Mouse (Mus musculus): ENCODE results near the gene N4bp1. TPM values are rescaled to one million over a fixed set of nuclear protein-coding genes. Genes with fewer than 3 reads are reported as not detected.

N4bp1 gene
- polyA plus RNA-seq, 1 experiment from 2014 or later, result 13.0 TPM

DNA sequence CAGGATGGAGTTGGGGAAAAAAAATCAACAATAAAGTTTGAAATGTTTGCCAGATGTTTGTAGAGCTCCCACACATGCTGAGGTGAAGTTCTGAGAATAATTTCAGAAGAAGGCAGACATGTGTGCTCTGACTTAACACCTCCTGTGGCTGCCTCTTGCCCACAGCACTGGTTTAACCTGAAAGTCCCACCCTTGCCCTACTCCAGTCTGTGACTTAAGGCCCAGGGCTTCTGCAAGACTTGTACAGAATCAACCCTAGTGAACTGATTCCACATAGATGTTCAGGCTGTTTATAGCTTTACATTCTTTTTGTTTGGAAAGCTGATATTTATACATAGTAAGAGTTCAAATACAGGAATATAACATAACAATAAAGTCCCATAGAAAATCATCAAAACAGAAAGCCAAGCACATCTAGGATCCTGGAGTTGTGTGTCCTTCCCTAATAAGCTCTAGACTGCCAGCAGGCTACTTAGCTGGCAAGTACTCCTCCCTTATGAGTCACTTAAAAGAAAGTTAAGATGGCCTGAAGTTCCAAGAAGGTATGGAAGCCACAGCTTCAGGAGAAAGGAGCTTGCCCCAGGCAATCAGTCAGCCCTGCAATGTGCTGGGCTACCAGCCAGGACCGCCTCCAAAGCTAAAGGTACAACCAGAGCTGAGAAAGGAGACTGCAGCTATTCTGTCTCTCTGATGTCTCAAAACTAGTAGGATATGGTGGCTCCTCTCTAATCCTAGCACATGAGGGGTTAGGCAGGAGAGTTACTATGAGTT, 114.9 kb downstream of the N4bp1 start:
- Histone ChIP-seq H3K9ac (ENCODE audit: low read length) (no peak overlapping the region), H3K4me2 (ENCODE audit: low read depth, severe bottlenecking) (no peak overlapping the region), H3K4me1 (ENCODE audit: control insufficient read depth, insufficient read depth, low read length) (no peaks in the 10 kb centered on the region), H3K9me3 (ENCODE audit: control insufficient read depth, low read length) (no peaks in the 10 kb centered on the region), H3K36me3 (ENCODE audit: control insufficient read depth, insufficient read depth, low read length) (no peaks in the 10 kb centered on the region), H3K4me3 (ENCODE audit: low read depth, low read length) (no peak overlapping the region), H3K27me3 (ENCODE audit: control insufficient read depth, insufficient read depth, low read length) (no peaks in the 10 kb centered on the region), H3K27ac (replicated peaks; ENCODE audit: low read depth, low read length) (no peak overlapping the region)
- ATAC-seq (ENCODE audit: insufficient number of reproducible peaks, low FRiP score, low TSS enrichment, low read depth) (no peak), DNase-seq (ENCODE audit: low spot score) (no peak)
- WGBS, result 50% methylated on average over 1 of the region's 1 CpGs

DNA sequence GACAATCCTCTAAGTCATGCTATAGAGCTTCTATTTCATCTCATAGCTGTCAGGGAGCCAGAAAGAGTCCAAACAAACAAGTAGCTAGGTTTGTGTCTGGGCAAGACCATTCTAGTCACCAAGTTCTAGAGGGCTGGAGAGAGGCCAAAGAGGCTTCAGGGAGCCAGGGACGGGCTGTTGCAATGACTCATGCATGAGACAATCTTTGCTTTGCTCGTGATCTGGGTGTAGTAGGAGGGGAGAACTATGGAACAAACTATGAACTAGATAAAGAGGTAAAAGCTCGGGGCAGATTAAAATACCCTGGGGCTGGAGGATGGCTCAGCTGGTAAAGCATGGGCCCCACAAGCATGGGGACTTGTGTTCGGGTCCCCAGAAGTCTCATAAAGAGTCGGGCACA, 116.6 kb downstream of the N4bp1 start:
- Histone ChIP-seq H3K36me3 (ENCODE audit: control insufficient read depth, insufficient read depth, low read length) (no peaks in the 10 kb centered on the region), H3K4me2 (ENCODE audit: low read depth, severe bottlenecking) (no peak overlapping the region), H3K4me1 (ENCODE audit: control insufficient read depth, insufficient read depth, low read length) (no peaks in the 10 kb centered on the region), H3K4me3 (ENCODE audit: low read depth, low read length) (no peak overlapping the region), H3K9me3 (ENCODE audit: control insufficient read depth, low read length) (no peaks in the 10 kb centered on the region), H3K9ac (ENCODE audit: low read length) (no peak overlapping the region), H3K27ac (replicated peaks; ENCODE audit: low read depth, low read length) (no peak overlapping the region), H3K27me3 (ENCODE audit: control insufficient read depth, insufficient read depth, low read length) (no peaks in the 10 kb centered on the region)
- ATAC-seq (ENCODE audit: insufficient number of reproducible peaks, low FRiP score, low TSS enrichment, low read depth) (no peak), DNase-seq (ENCODE audit: low spot score) (no peak)
- whole genome bisulfite sequencing, result 82% methylated on average over 5 of the region's 5 CpGs

DNA sequence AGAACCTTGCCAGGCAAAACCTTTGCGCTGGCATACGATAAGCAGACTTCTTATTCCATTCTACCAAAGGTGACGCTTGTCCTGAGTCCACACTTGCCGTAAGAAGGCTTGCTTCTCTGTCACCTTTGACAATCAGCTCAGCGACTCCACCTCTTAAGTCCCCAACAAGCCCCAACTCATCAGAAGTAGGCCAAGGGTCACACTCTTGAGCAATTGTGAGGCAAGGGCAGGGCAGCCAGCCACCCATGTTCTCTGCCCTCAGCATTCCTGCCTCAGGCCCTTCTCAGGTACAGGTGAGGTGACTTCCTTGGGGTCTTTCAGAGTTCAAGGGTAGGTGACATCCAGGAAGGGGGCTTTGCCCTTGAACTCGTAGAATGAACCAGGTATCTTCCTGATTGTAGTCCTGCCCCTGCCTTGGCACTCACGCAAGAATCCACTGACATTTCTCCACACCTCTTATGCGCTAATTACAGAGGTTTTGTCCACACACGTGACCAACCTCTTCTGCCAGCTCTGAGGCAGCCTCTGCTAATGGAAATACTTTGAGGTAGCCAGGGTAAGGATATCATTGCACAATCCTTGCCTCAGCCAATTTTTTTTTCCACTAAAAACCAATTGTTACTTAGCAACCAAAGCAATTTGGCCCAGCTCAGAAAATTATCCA, 118.4 kb downstream of the N4bp1 start:
- ATAC-seq (ENCODE audit: insufficient number of reproducible peaks, low FRiP score, low TSS enrichment, low read depth), result no peak
- H3K9ac ChIP-seq (ENCODE audit: low read length), result no peak overlapping the region
- H3K4me1 ChIP-seq (ENCODE audit: control insufficient read depth, insufficient read depth, low read length), result no peaks in the 10 kb centered on the region
- 91% methylated on average over 9 of the region's 9 CpGs for WGBS
- no peaks in the 10 kb centered on the region for H3K9me3 ChIP-seq (ENCODE audit: control insufficient read depth, low read length)
- H3K27ac ChIP-seq (replicated peaks; ENCODE audit: low read depth, low read length), result no peak overlapping the region
- DNase-seq (ENCODE audit: low spot score), result no peak
- no peaks in the 10 kb centered on the region for H3K27me3 ChIP-seq (ENCODE audit: control insufficient read depth, insufficient read depth, low read length)
- H3K4me2 ChIP-seq (ENCODE audit: low read depth, severe bottlenecking), result no peak overlapping the region
- no peak overlapping the region for H3K4me3 ChIP-seq (ENCODE audit: low read depth, low read length)
- H3K36me3 ChIP-seq (ENCODE audit: control insufficient read depth, insufficient read depth, low read length), result no peaks in the 10 kb centered on the region

DNA sequence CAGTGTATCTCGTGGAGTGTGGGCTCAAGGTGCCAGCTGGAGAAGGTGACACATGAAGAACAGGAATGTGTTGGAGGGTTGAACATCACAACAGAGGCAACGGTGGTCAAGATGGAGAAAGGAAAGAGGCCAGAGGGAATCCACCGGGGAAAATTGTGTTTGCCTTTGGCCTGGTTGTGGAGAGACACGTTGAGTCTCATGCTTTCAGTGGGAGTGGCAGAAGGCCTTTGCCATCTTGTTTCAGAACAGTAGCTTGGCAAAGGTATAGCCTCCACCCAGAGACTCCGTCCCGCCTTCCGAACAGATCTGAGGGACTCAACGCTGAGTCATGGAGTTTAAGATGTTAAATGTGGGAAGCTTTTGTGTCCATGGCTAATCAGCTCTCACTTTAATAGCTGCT, 119.4 kb downstream of the N4bp1 start:
- Histone ChIP-seq H3K36me3 (ENCODE audit: control insufficient read depth, insufficient read depth, low read length) (no peaks in the 10 kb centered on the region), H3K4me3 (ENCODE audit: low read depth, low read length) (no peak overlapping the region), H3K4me2 (ENCODE audit: low read depth, severe bottlenecking) (no peak overlapping the region), H3K4me1 (ENCODE audit: control insufficient read depth, insufficient read depth, low read length) (no peaks in the 10 kb centered on the region), H3K9ac (ENCODE audit: low read length) (no peak overlapping the region), H3K27ac (replicated peaks; ENCODE audit: low read depth, low read length) (no peak overlapping the region), H3K9me3 (ENCODE audit: control insufficient read depth, low read length) (no peaks in the 10 kb centered on the region), H3K27me3 (ENCODE audit: control insufficient read depth, insufficient read depth, low read length) (no peaks in the 10 kb centered on the region)
- no peak for DNase-seq (ENCODE audit: low spot score)
- no peak for ATAC-seq (ENCODE audit: insufficient number of reproducible peaks, low FRiP score, low TSS enrichment, low read depth)
- 90% methylated on average over 8 of the region's 8 CpGs for WGBS

DNA sequence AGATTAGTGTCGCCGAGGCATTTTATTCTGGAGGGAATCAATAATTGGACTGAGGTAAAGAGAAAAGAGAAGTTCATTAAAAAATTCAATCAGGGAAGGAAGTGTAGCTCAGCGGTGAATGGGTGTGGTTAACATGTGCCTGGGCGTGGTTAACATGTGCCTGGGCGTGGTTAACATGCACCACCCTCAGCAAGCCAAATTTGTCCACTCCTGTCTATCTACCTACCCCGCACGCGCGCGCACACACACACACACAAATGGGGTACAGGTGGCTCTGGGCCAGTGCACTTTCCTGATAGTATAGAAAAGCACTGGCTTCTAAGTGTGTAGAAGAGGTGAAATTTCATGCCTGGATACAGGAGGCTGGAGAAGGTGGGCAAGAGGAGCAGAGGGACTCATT, 119.9 kb downstream of the N4bp1 start:
- no peak for ATAC-seq (ENCODE audit: insufficient number of reproducible peaks, low FRiP score, low TSS enrichment, low read depth)
- Histone ChIP-seq H3K27ac (replicated peaks; ENCODE audit: low read depth, low read length) (no peak overlapping the region), H3K4me1 (ENCODE audit: control insufficient read depth, insufficient read depth, low read length) (no peaks in the 10 kb centered on the region), H3K9me3 (ENCODE audit: control insufficient read depth, low read length) (no peaks in the 10 kb centered on the region), H3K27me3 (ENCODE audit: control insufficient read depth, insufficient read depth, low read length) (no peaks in the 10 kb centered on the region), H3K4me3 (ENCODE audit: low read depth, low read length) (no peak overlapping the region), H3K9ac (ENCODE audit: low read length) (no peak overlapping the region), H3K4me2 (ENCODE audit: low read depth, severe bottlenecking) (no peak overlapping the region), H3K36me3 (ENCODE audit: control insufficient read depth, insufficient read depth, low read length) (no peaks in the 10 kb centered on the region)
- DNase-seq (ENCODE audit: low spot score), result no peak
- WGBS, result 91% methylated on average over 10 of the region's 10 CpGs

DNA sequence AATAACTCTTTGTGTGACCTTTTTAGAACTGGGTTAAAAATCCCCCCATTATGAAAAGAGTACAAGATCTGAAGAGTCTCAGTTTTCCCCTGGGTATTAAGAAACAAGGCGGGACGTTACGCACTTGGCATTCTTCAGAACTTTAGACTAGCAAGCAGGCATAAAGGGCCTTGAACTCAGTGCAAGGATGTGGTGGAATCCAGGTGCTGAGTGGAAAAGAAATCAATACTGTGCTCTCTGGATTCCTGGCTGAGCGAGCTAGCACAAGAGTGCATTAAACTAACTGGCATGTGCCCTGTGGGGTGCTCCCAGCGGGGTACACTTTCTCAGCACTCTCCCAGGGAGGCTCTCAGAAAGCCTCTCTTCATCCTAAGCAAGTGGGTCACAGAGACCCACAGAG, 122.3 kb downstream of the N4bp1 start:
- Histone ChIP-seq H3K4me1 (ENCODE audit: control insufficient read depth, insufficient read depth, low read length) (no peaks in the 10 kb centered on the region), H3K9ac (ENCODE audit: low read length) (no peak overlapping the region), H3K4me2 (ENCODE audit: low read depth, severe bottlenecking) (no peak overlapping the region), H3K36me3 (ENCODE audit: control insufficient read depth, insufficient read depth, low read length) (no peaks in the 10 kb centered on the region), H3K4me3 (ENCODE audit: low read depth, low read length) (no peak overlapping the region), H3K27me3 (ENCODE audit: control insufficient read depth, insufficient read depth, low read length) (no peaks in the 10 kb centered on the region), H3K9me3 (ENCODE audit: control insufficient read depth, low read length) (no peaks in the 10 kb centered on the region), H3K27ac (replicated peaks; ENCODE audit: low read depth, low read length) (no peak overlapping the region)
- WGBS, result 74% methylated on average over 5 of the region's 5 CpGs
- DNase-seq (ENCODE audit: low spot score) (no peak), ATAC-seq (ENCODE audit: insufficient number of reproducible peaks, low FRiP score, low TSS enrichment, low read depth) (no peak)

DNA sequence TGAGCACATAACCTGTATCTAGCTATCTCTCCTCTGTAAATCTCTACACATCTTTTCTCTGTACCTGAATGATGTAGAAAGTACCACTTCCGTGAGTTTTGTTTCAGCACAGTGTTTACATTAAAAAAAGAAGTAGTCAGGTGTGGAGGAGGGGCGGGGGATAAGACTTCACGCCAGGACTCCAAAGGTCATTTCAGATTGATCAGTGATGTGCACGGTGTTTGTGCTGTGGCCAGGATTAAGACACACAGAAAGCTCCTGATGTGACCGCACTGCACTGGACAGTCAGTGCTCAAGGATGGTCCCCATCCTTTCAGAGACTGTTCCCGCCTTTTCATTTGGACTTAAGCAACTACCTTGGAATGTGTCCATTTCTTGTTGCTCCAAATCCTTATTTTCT, 124.3 kb downstream of the N4bp1 start:
- Histone ChIP-seq H3K4me2 (ENCODE audit: low read depth, severe bottlenecking) (no peak overlapping the region), H3K36me3 (ENCODE audit: control insufficient read depth, insufficient read depth, low read length) (no peaks in the 10 kb centered on the region), H3K27ac (replicated peaks; ENCODE audit: low read depth, low read length) (no peak overlapping the region), H3K4me1 (ENCODE audit: control insufficient read depth, insufficient read depth, low read length) (no peaks in the 10 kb centered on the region), H3K4me3 (ENCODE audit: low read depth, low read length) (no peak overlapping the region), H3K27me3 (ENCODE audit: control insufficient read depth, insufficient read depth, low read length) (no peaks in the 10 kb centered on the region), H3K9me3 (ENCODE audit: control insufficient read depth, low read length) (no peaks in the 10 kb centered on the region), H3K9ac (ENCODE audit: low read length) (no peak overlapping the region)
- DNase-seq (ENCODE audit: low spot score), result no peak
- WGBS, result 82% methylated on average over 6 of the region's 6 CpGs
- ATAC-seq (ENCODE audit: insufficient number of reproducible peaks, low FRiP score, low TSS enrichment, low read depth), result no peak

DNA sequence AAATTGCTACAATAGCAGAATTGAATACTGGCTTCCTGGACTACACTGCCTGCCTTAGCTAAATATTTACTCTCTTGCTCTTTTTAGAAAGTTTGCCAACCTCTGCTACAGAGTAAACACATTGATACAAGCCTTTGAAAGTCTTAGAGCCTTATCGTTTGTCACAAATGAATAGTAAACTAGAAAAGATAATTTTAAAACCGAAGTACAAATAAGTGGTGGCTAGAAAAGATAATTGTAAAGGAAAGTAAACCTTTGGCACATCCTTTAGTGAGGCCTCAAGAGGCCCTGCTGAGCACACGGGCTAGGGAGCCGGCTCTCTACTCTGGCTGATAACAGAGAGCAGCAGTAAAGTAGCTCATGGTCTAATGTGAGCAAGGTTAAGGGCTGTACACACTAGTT, 126.0 kb downstream of the N4bp1 start:
- Histone ChIP-seq H3K9me3 (ENCODE audit: control insufficient read depth, low read length) (no peaks in the 10 kb centered on the region), H3K27ac (replicated peaks; ENCODE audit: low read depth, low read length) (no peak overlapping the region), H3K9ac (ENCODE audit: low read length) (no peak overlapping the region), H3K36me3 (ENCODE audit: control insufficient read depth, insufficient read depth, low read length) (no peaks in the 10 kb centered on the region), H3K4me3 (ENCODE audit: low read depth, low read length) (no peak overlapping the region), H3K4me2 (ENCODE audit: low read depth, severe bottlenecking) (no peak overlapping the region), H3K27me3 (ENCODE audit: control insufficient read depth, insufficient read depth, low read length) (no peaks in the 10 kb centered on the region), H3K4me1 (ENCODE audit: control insufficient read depth, insufficient read depth, low read length) (no peaks in the 10 kb centered on the region)
- ATAC-seq (ENCODE audit: insufficient number of reproducible peaks, low FRiP score, low TSS enrichment, low read depth), result no peak
- 79% methylated on average over 4 of the region's 4 CpGs for WGBS
- no peak for DNase-seq (ENCODE audit: low spot score)
